Comparison of ENCODE assay signal across 10 mouse cellular contexts in genomic region chr3:133623201-133623744, GRCm38 (mm10).
DNase-seq lines count a peak whose midpoint lies in the region; ATAC-seq and TF ChIP-seq lines count a peak whose summit lies in the region.
"Had no signal": no experiment of that assay in that cellular context is flagged by ENCODE, and none has a peak within 500 bp of the region (broad histone marks: within the 10 kb centered on the region; RNA-seq: fewer than 3 reads in every experiment).

No protein-coding gene starts in this region.

- no peak overlapping the region for H3K4me2 ChIP-seq in intestine, embryonic 15.5 days (replicated peaks)
- no peak overlapping the region for H3K4me2 ChIP-seq in intestine, postnatal 0 days (replicated peaks; ENCODE audit: low read depth)
- peak overlapping the region; percentile 26; the same call in 1 of the 2 replicates for H3K4me2 ChIP-seq in liver, embryonic 14.5 days (ENCODE audit: low read depth)

- H3K36me3 ChIP-seq in intestine, embryonic 15.5 days: no peaks in the 10 kb centered on the region
- no peaks in the 10 kb centered on the region for H3K36me3 ChIP-seq in intestine, postnatal 0 days (ENCODE audit: control insufficient read depth, insufficient read depth)
- no peaks in the 10 kb centered on the region for H3K36me3 ChIP-seq in liver, embryonic 14.5 days (replicated peaks; ENCODE audit: control insufficient read depth, insufficient read depth, low read depth)

- H3K27ac ChIP-seq in intestine, embryonic 15.5 days: no peak overlapping the region
- no peak overlapping the region for H3K27ac ChIP-seq in intestine, postnatal 0 days (ENCODE audit: low read depth, low read length)
- H3K27ac ChIP-seq in bone marrow, adult 2 months (ENCODE audit: control insufficient read depth, insufficient read depth, low read depth, low read length, poor library complexity): peak overlapping the region; percentile 65; the same call in 1 of the 2 replicates
- H3K27ac ChIP-seq in liver, embryonic 14.5 days: peak overlapping the region; percentile 72

- no peaks in the 10 kb centered on the region for H3K4me1 ChIP-seq in intestine, embryonic 15.5 days (replicated peaks)
- no peaks in the 10 kb centered on the region for H3K4me1 ChIP-seq in intestine, postnatal 0 days (replicated peaks; ENCODE audit: control insufficient read depth, insufficient read depth, low read length)
- H3K4me1 ChIP-seq in bone marrow, adult 2 months (ENCODE audit: control insufficient read depth, insufficient read depth, low read length): peaks cover 1% of the 10 kb centered on the region
- peaks cover 15 to 30% of the 10 kb centered on the region in 2 experiments for H3K4me1 ChIP-seq in liver, embryonic 14.5 days (replicated peaks; ENCODE audit: control insufficient read depth in 2 of 2, insufficient read depth in 2 of 2, low read length in 1 of 2)

- no peak for TF ChIP-seq CTCF in intestine, postnatal 0 days (IDR thresholded peaks at IDR 0.05; ENCODE audit: low read depth)
- TF ChIP-seq CTCF in bone marrow, adult 2 months (IDR thresholded peaks at IDR 0.05; ENCODE audit: control insufficient read depth, insufficient read depth, low read length): no peak
- TF ChIP-seq CTCF in liver, embryonic 14.5 days (IDR thresholded peaks at IDR 0.05; ENCODE audit: low read depth): no peak

- no peaks in the 10 kb centered on the region for H3K9me3 ChIP-seq in intestine, embryonic 15.5 days
- H3K9me3 ChIP-seq in intestine, postnatal 0 days (ENCODE audit: control insufficient read depth): no peaks in the 10 kb centered on the region
- H3K9me3 ChIP-seq in liver, embryonic 14.5 days (ENCODE audit: control insufficient read depth, low read length): no peaks in the 10 kb centered on the region

- no peak for TF ChIP-seq POLR2A in bone marrow, adult 2 months (IDR thresholded peaks at IDR 0.05; ENCODE audit: borderline replicate concordance, control insufficient read depth, low read depth, low read length)

- DNase-seq in CD4-positive, CD25-positive, alpha-beta regulatory T cell, adult 2 months (ENCODE audit: low read depth, low spot score): peak; percentile 28
- DNase-seq in liver, embryonic 14.5 days (ENCODE audit: low read depth in 3 of 3, low spot score in 3 of 3): peak; percentile 19 to 44 (median 28)
- DNase-seq in cerebellum, adult 9-11 months: no peak
- DNase-seq in layer of hippocampus, postnatal 10 days (ENCODE audit: low spot score in 2 of 2): no peak
- no peak for DNase-seq in left cerebral cortex, adult 9 months (ENCODE audit: low spot score in 2 of 2)
- DNase-seq: cerebellum, adult 18-20 months had no signal

- H3K4me3 ChIP-seq in intestine, embryonic 15.5 days (replicated peaks): no peak overlapping the region
- H3K4me3 ChIP-seq in intestine, postnatal 0 days (ENCODE audit: low read depth, low read length): no peak overlapping the region
- no peak overlapping the region for H3K4me3 ChIP-seq in bone marrow, adult 2 months (replicated peaks; ENCODE audit: control insufficient read depth, low read depth, low read length)
- H3K4me3 ChIP-seq in liver, embryonic 14.5 days (ENCODE audit: insufficient read depth in 1 of 2, low read depth in 2 of 2, low read length in 2 of 2): no peak overlapping the region
- H3K4me3 ChIP-seq: erythroblast, embryonic 14.5 days had no signal

- H3K9ac ChIP-seq in intestine, embryonic 15.5 days: no peak overlapping the region
- no peak overlapping the region for H3K9ac ChIP-seq in intestine, postnatal 0 days (ENCODE audit: low read depth, low read length)
- no peak overlapping the region for H3K9ac ChIP-seq in liver, embryonic 14.5 days (replicated peaks)

- peak; percentile 71 for TF ChIP-seq EP300 in liver, embryonic 14.5 days (IDR thresholded peaks at IDR 0.05; ENCODE audit: low read depth)

- WGBS in intestine, embryonic 15.5 days: 54% methylated on average over 9 of the region's 9 CpGs
- 45% methylated on average over 9 of the region's 9 CpGs for WGBS in intestine, postnatal 0 days
- 4% methylated on average over 9 of the region's 9 CpGs for WGBS in bone marrow, adult 2 months
- WGBS in liver, embryonic 14.5 days (ENCODE audit: insufficient replicate concordance): 6% methylated on average over 9 of the region's 9 CpGs

- peak; percentile 49 for ATAC-seq in intestine, embryonic 15.5 days
- no peak for ATAC-seq in intestine, postnatal 0 days
- ATAC-seq in liver, embryonic 14.5 days (ENCODE audit: insufficient read depth): peak; percentile 79

- H3K27me3 ChIP-seq in intestine, embryonic 15.5 days (replicated peaks): no peaks in the 10 kb centered on the region
- H3K27me3 ChIP-seq in intestine, postnatal 0 days (replicated peaks; ENCODE audit: control insufficient read depth, insufficient read depth, low read length): no peaks in the 10 kb centered on the region
- no peaks in the 10 kb centered on the region for H3K27me3 ChIP-seq in liver, embryonic 14.5 days (ENCODE audit: control insufficient read depth, insufficient read depth, low read length)

Comparison
In these comparisons a context has a peak if more than half of its experiments do, and no peak if none do; other contexts are left out.
1. H3K27ac ChIP-seq: peak in bone marrow, adult 2 months (single experiment) and liver, embryonic 14.5 days (single experiment); none in intestine, embryonic 15.5 days (single experiment) and intestine, postnatal 0 days (single experiment).
2. DNase-seq: peak in CD4-positive, CD25-positive, alpha-beta regulatory T cell, adult 2 months (single experiment) and liver, embryonic 14.5 days (3 of 3); none in cerebellum, adult 9-11 months (single experiment), layer of hippocampus, postnatal 10 days (0 of 2) and left cerebral cortex, adult 9 months (0 of 2).